Comparison of ENCODE assay signal across 25 mouse cellular contexts in genomic region chr16:93578346-93579005, GRCm38 (mm10). TPM values are rescaled to one million over a fixed set of nuclear protein-coding genes. Genes with fewer than 3 reads are reported as not detected.
DNase-seq lines count a peak whose midpoint lies in the region; ATAC-seq and TF ChIP-seq lines count a peak whose summit lies in the region.
"Had no signal": no experiment of that assay in that cellular context is flagged by ENCODE, and none has a peak within 500 bp of the region (broad histone marks: within the 10 kb centered on the region; RNA-seq: fewer than 3 reads in every experiment).

No protein-coding gene starts in this region.

- TF ChIP-seq POLR2A in kidney, adult 2 months (IDR thresholded peaks at IDR 0.05; ENCODE audit: low read depth, low read length) = no peak

- no peak for ATAC-seq in kidney, embryonic 16.5 days (ENCODE audit: low FRiP score, low TSS enrichment)
- ATAC-seq: activated CD4-positive, CD25-positive, alpha-beta regulatory T cell, adult 4 months; forebrain, postnatal 0 days; Patski had no signal

- no peak overlapping the region for H3K27ac ChIP-seq in kidney, adult 2 months (ENCODE audit: insufficient read depth, low read depth, low read length)
- no peak overlapping the region for H3K27ac ChIP-seq in kidney, embryonic 16.5 days (ENCODE audit: low read length)
- H3K27ac ChIP-seq: embryonic facial prominence, embryonic 12.5 days; forebrain, embryonic 12.5 days; hindbrain, embryonic 10.5 days; hindbrain, embryonic 14.5 days had no signal

- no peaks in the 10 kb centered on the region for H3K27me3 ChIP-seq in kidney, adult 2 months (replicated peaks; ENCODE audit: control insufficient read depth, insufficient read depth, low read length)
- H3K27me3 ChIP-seq in kidney, embryonic 16.5 days (ENCODE audit: insufficient read depth, low read length) = no peaks in the 10 kb centered on the region
- H3K27me3 ChIP-seq: embryonic facial prominence, embryonic 12.5 days; Patski had no signal

- no peak overlapping the region for H3K4me3 ChIP-seq in kidney, adult 2 months (ENCODE audit: insufficient read depth, low read depth, low read length)
- H3K4me3 ChIP-seq in kidney, embryonic 16.5 days (ENCODE audit: low read length) = no peak overlapping the region
- H3K4me3 ChIP-seq: embryonic facial prominence, embryonic 12.5 days; forebrain, embryonic 12.5 days; hindbrain, embryonic 10.5 days had no signal

- H3K36me3 ChIP-seq in kidney, adult 2 months (ENCODE audit: control insufficient read depth, insufficient read depth, low read length) = no peaks in the 10 kb centered on the region
- no peaks in the 10 kb centered on the region for H3K36me3 ChIP-seq in kidney, embryonic 16.5 days (ENCODE audit: insufficient read depth, low read length)
- H3K36me3 ChIP-seq: forebrain, embryonic 12.5 days; hindbrain, embryonic 10.5 days had no signal

- 74% methylated on average over 8 of the region's 8 CpGs for WGBS in kidney, adult 2 months
- 87% methylated on average over 8 of the region's 8 CpGs for WGBS in kidney, embryonic 16.5 days

- H3K4me2 ChIP-seq in kidney, embryonic 16.5 days (replicated peaks; ENCODE audit: low read depth, low read length) = no peak overlapping the region
- H3K4me2 ChIP-seq: embryonic facial prominence, embryonic 12.5 days; forebrain, embryonic 12.5 days; heart, embryonic 11.5 days; hindbrain, embryonic 14.5 days had no signal

- TF ChIP-seq CTCF in kidney, adult 2 months (conservative IDR thresholded peaks at IDR 0.05; ENCODE audit: insufficient read depth, insufficient read length, low read depth, low read length) = no peak

- H3K9ac ChIP-seq in kidney, embryonic 16.5 days (replicated peaks; ENCODE audit: low read length) = no peak overlapping the region
- H3K9ac ChIP-seq: embryonic facial prominence, embryonic 12.5 days; forebrain, embryonic 12.5 days; forebrain, postnatal 0 days; hindbrain, embryonic 14.5 days had no signal

- H3K4me1 ChIP-seq in kidney, adult 2 months (ENCODE audit: control insufficient read depth, insufficient read depth, low read length) = peaks cover 3% of the 10 kb centered on the region; the same call in 1 of the 2 replicates
- peaks cover 16% of the 10 kb centered on the region for H3K4me1 ChIP-seq in kidney, embryonic 16.5 days (ENCODE audit: insufficient read depth, low read length)

- peak; percentile 68 for DNase-seq in heart, adult 11 months
- DNase-seq in heart, adult 18-20 months = no peak
- peak; percentile 63 for DNase-seq in kidney, adult 2 months
- DNase-seq in fibroblast of lung, adult 2 months (ENCODE audit: low read depth) = peak; percentile 54
- peak; percentile 32 to 61 for DNase-seq in kidney, postnatal 25 days
- no peak for DNase-seq in gastrocnemius, adult 8-10 months (ENCODE audit: low spot score in 2 of 2)
- no peak for DNase-seq in layer of hippocampus, postnatal 10 days (ENCODE audit: low spot score in 2 of 2)
- DNase-seq: adrenal gland, postnatal 14 days; cerebellum, adult 11-12 months; cerebellum, adult 9-10 months; cerebellum, postnatal 25 days; forebrain, postnatal 0 days; gastrocnemius, postnatal 25 days had no signal

- H3K9me3 ChIP-seq in kidney, embryonic 16.5 days (ENCODE audit: low read length) = no peaks in the 10 kb centered on the region
- H3K9me3 ChIP-seq: embryonic facial prominence, embryonic 12.5 days; forebrain, embryonic 12.5 days; hindbrain, embryonic 10.5 days had no signal

RNA-seq across cellular contexts. Expression of gene Setd4, which starts 25.4 kb away (rescaled TPM):
- 1 to 10 TPM; 2.0 to 2.5 TPM for total RNA-seq in heart, adult 18-20 months (2021)
- polyA plus RNA-seq in kidney, adult 2 months (2012; rRNA removed) = 6.8 and 8.2 TPM in 2 replicates
- 14.4 and 17.4 TPM in 2 replicates for polyA plus RNA-seq in kidney, embryonic 16.5 days (2015; fragmentation: Nextera tagmentation; extraction: Ambion mirVana)
- under 1 TPM; 0.48 to 0.74 (median 0.67) TPM for total RNA-seq in gastrocnemius, adult 8-10 months (2022)
- 10 to 100 TPM in 1 of 2 experiments, 1 to 10 TPM in 1; 8.1 to 10.7 TPM for total RNA-seq in layer of hippocampus, postnatal 10 days (2021)

RNA-seq across cellular contexts. Expression of gene Cbr1, which starts 27.2 kb away (rescaled TPM):
- 10 to 100 TPM; 32.0 to 34.9 TPM for total RNA-seq in heart, adult 18-20 months (2021)
- 691 and 847 TPM in 2 replicates for polyA plus RNA-seq in kidney, adult 2 months (2012; rRNA removed)
- 174 and 188 TPM in 2 replicates for polyA plus RNA-seq in kidney, embryonic 16.5 days (2015; fragmentation: Nextera tagmentation; extraction: Ambion mirVana)
- 10 to 100 TPM; 25.0 to 27.4 (median 26.2) TPM for total RNA-seq in gastrocnemius, adult 8-10 months (2022)
- total RNA-seq in layer of hippocampus, postnatal 10 days (2021) = 10 to 100 TPM; 57.8 to 63.5 TPM

RNA-seq across cellular contexts. Expression of gene Gm5678, which starts 49.4 kb away (rescaled TPM):
- 1 to 10 TPM in 1 of 2 experiments, under 1 TPM in 1; 0.95 to 1.7 TPM for total RNA-seq in heart, adult 18-20 months (2021)
- polyA plus RNA-seq in kidney, adult 2 months (2012; rRNA removed) = not detected in 2 replicates
- not detected in 2 replicates for polyA plus RNA-seq in kidney, embryonic 16.5 days (2015; fragmentation: Nextera tagmentation; extraction: Ambion mirVana)
- total RNA-seq in gastrocnemius, adult 8-10 months (2022) = 1 to 10 TPM in 3 of 4 experiments, under 1 TPM in 1; 0.96 to 1.7 (median 1.1) TPM
- total RNA-seq in layer of hippocampus, postnatal 10 days (2021) = 1 to 10 TPM; 1.6 to 2.2 TPM
- total RNA-seq: forebrain, postnatal 0 days; granulocyte monocyte progenitor cell, adult 5-6 weeks; MEL had no signal
- polyA plus RNA-seq: C2C12; embryonic facial prominence, embryonic 12.5 days; forebrain, embryonic 12.5 days; forebrain, postnatal 0 days; heart, embryonic 11.5 days; heart, embryonic 16.5 days; hindbrain, embryonic 10.5 days; hindbrain, embryonic 14.5 days had no signal

Comparison
In these comparisons a context has a peak if more than half of its experiments do, and no peak if none do; other contexts are left out.
1. DNase-seq: peak in heart, adult 11 months (single experiment), kidney, adult 2 months (single experiment), fibroblast of lung, adult 2 months (single experiment) and kidney, postnatal 25 days (2 of 2); none in heart, adult 18-20 months (0 of 2), gastrocnemius, adult 8-10 months (0 of 2) and layer of hippocampus, postnatal 10 days (0 of 2).